Mouse (Mus musculus): ENCODE data around the gene Itsn2. TPM values are rescaled to one million over a fixed set of nuclear protein-coding genes. Genes with fewer than 3 reads are reported as not detected.

Itsn2 gene
- polyA plus RNA-seq, 1 experiment from 2014 or later, result 39.6 TPM

Other genes with a start within 250 kb of the Itsn2 start
- gene Ncoa1, start 115.5 kb upstream of the Itsn2 start, polyA plus RNA-seq (2015; fragmentation: Nextera tagmentation; extraction: Ambion mirVana), result 6.3 and 6.7 TPM in 2 replicates
- gene Gm3625, start 289 bp downstream of the Itsn2 start, polyA plus RNA-seq (2015; fragmentation: Nextera tagmentation; extraction: Ambion mirVana), result not detected in 2 replicates
- 0.14 TPM in 2 replicates for gene Fam228a, start 145.8 kb downstream of the Itsn2 start, polyA plus RNA-seq (2015; fragmentation: Nextera tagmentation; extraction: Ambion mirVana)
- 1.7 TPM in 2 replicates for gene Pfn4, start 176.4 kb downstream of the Itsn2 start, polyA plus RNA-seq (2015; fragmentation: Nextera tagmentation; extraction: Ambion mirVana)
- 1.2 and 1.8 TPM in 2 replicates for gene Fam228b, start 176.6 kb downstream of the Itsn2 start, polyA plus RNA-seq (2015; fragmentation: Nextera tagmentation; extraction: Ambion mirVana)
- gene Sf3b6, start 224.9 kb downstream of the Itsn2 start, polyA plus RNA-seq (2015; fragmentation: Nextera tagmentation; extraction: Ambion mirVana), result 203 and 231 TPM in 2 replicates
- 8.7 and 9.7 TPM in 2 replicates for gene Fkbp1b, start 249.0 kb downstream of the Itsn2 start, polyA plus RNA-seq (2015; fragmentation: Nextera tagmentation; extraction: Ambion mirVana)

Measured in intestine, embryonic 15.5 days (tissue).